Mouse (Mus musculus): ENCODE data around the gene Toporsl. TPM values are rescaled to one million over a fixed set of nuclear protein-coding genes. Genes with fewer than 3 reads are reported as not detected.

The Toporsl gene
- not detected in 2 replicates for polyA plus RNA-seq (2015; fragmentation: Nextera tagmentation; extraction: Ambion mirVana)

DNA sequence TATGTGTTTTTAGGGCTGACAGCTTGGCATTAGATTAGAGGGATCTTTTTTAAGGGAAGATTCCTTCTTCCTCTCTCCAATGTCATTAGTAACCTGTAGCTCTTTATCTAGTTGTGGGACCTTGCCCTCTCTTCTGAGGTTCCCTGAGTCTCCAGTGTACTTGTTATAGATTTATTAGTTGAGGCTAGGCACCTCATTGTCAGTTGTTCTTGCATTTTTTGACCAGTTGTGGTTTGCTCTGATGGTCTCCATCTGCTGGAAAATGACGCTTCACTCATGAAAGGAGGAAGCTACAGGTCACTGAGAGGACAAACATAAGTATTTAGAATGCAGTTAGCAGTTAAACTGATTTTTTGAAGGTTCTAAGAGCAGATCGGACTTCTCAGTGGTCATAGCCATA lies at the start of gene Toporsl:
Toporsl (plus strand) TSS at position 348 of the 400 bp plus-strand sequence.
- H3K27ac ChIP-seq (ENCODE audit: low read length), result no peak within 1 kb of the TSS
- no peaks in the 10 kb centered on the region for H3K9me3 ChIP-seq (ENCODE audit: low read length)
- H3K9ac ChIP-seq (replicated peaks; ENCODE audit: low read depth), result no peak within 1 kb of the TSS
- no peaks in the 10 kb centered on the region for H3K4me1 ChIP-seq (ENCODE audit: insufficient read depth, low read depth, low read length)
- no peak for TF ChIP-seq CTCF (IDR thresholded peaks at IDR 0.05)
- no peak for TF ChIP-seq EP300 (IDR thresholded peaks at IDR 0.05)
- DNase-seq (ENCODE audit: low spot score), result peak; percentile 10
- H3K4me2 ChIP-seq (replicated peaks; ENCODE audit: low read depth, low read length), result no peak within 1 kb of the TSS
- no peak within 1 kb of the TSS for H3K4me3 ChIP-seq (ENCODE audit: low read depth, low read length)
- ATAC-seq, result no peak
- WGBS, result 43% methylated on average over 2 of the region's 2 CpGs
- H3K36me3 ChIP-seq (ENCODE audit: insufficient read depth, low read length), result no peaks in the 10 kb centered on the region
- H3K27me3 ChIP-seq (replicated peaks; ENCODE audit: insufficient read depth, low read length), result no peaks in the 10 kb centered on the region

GRCm38 (mm10) chr4:52557672-52558071 lies 38.4 kb upstream of the Toporsl start:
- Histone ChIP-seq H3K4me1 (ENCODE audit: insufficient read depth, low read depth, low read length) (no peaks in the 10 kb centered on the region), H3K27me3 (replicated peaks; ENCODE audit: insufficient read depth, low read length) (no peaks in the 10 kb centered on the region), H3K9ac (replicated peaks; ENCODE audit: low read depth) (no peak overlapping the region), H3K36me3 (ENCODE audit: insufficient read depth, low read length) (no peaks in the 10 kb centered on the region), H3K4me3 (ENCODE audit: low read depth, low read length) (no peak overlapping the region), H3K4me2 (replicated peaks; ENCODE audit: low read depth, low read length) (no peak overlapping the region), H3K9me3 (ENCODE audit: low read length) (no peaks in the 10 kb centered on the region), H3K27ac (ENCODE audit: low read length) (no peak overlapping the region)
- ATAC-seq (no peak), DNase-seq (ENCODE audit: low spot score) (no peak)
- TF ChIP-seq CTCF (IDR thresholded peaks at IDR 0.05) (no peak), EP300 (IDR thresholded peaks at IDR 0.05) (no peak)
- whole genome bisulfite sequencing, result 81% methylated on average over 1 of the region's 1 CpGs

DNA sequence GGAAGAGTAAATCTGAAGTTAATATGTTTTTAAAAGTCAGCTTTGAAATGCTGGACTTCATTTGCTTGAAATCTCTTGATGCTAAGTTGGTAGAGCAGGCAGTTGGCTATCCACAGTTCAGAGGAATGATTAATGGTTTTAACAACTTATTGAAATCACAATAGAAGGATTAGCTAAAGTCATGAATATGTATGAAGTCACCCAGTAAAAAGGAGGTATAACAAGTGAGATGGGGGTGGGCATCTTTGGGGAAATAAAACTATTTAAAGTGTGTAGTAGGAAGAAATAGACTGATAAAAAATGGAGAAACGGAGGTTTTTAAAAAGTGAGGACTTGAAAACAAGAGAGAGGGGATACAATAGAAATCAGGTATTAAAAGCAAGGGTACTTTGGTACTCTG lies 38.0 kb upstream of the Toporsl start:
- DNase-seq (ENCODE audit: low spot score), result no peak
- no peaks in the 10 kb centered on the region for H3K36me3 ChIP-seq (ENCODE audit: insufficient read depth, low read length)
- H3K9ac ChIP-seq (replicated peaks; ENCODE audit: low read depth), result no peak overlapping the region
- H3K27me3 ChIP-seq (replicated peaks; ENCODE audit: insufficient read depth, low read length), result no peaks in the 10 kb centered on the region
- H3K4me3 ChIP-seq (ENCODE audit: low read depth, low read length), result no peak overlapping the region
- no peaks in the 10 kb centered on the region for H3K4me1 ChIP-seq (ENCODE audit: insufficient read depth, low read depth, low read length)
- no peak for TF ChIP-seq EP300 (IDR thresholded peaks at IDR 0.05)
- no peak for TF ChIP-seq CTCF (IDR thresholded peaks at IDR 0.05)
- no peak overlapping the region for H3K27ac ChIP-seq (ENCODE audit: low read length)
- H3K4me2 ChIP-seq (replicated peaks; ENCODE audit: low read depth, low read length), result no peak overlapping the region
- ATAC-seq, result no peak
- 60% methylated on average over 1 of the region's 1 CpGs for WGBS
- H3K9me3 ChIP-seq (ENCODE audit: low read length), result no peaks in the 10 kb centered on the region

- DNase-seq (ENCODE audit: low spot score) (no peak), ATAC-seq (no peak)
- Histone ChIP-seq H3K4me2 (replicated peaks; ENCODE audit: low read depth, low read length) (no peak overlapping the region), H3K4me1 (ENCODE audit: insufficient read depth, low read depth, low read length) (no peaks in the 10 kb centered on the region), H3K9ac (replicated peaks; ENCODE audit: low read depth) (no peak overlapping the region), H3K36me3 (ENCODE audit: insufficient read depth, low read length) (no peaks in the 10 kb centered on the region), H3K27ac (ENCODE audit: low read length) (no peak overlapping the region), H3K9me3 (ENCODE audit: low read length) (no peaks in the 10 kb centered on the region), H3K4me3 (ENCODE audit: low read depth, low read length) (no peak overlapping the region), H3K27me3 (replicated peaks; ENCODE audit: insufficient read depth, low read length) (no peaks in the 10 kb centered on the region)
- WGBS, result 85% methylated on average over 1 of the region's 1 CpGs
- no peak for TF ChIP-seq CTCF (IDR thresholded peaks at IDR 0.05)
- no peak for TF ChIP-seq EP300 (IDR thresholded peaks at IDR 0.05)
Observed at GRCm38 (mm10) chr4:52563859-52564258, 32.2 kb upstream of the Toporsl start.

DNA sequence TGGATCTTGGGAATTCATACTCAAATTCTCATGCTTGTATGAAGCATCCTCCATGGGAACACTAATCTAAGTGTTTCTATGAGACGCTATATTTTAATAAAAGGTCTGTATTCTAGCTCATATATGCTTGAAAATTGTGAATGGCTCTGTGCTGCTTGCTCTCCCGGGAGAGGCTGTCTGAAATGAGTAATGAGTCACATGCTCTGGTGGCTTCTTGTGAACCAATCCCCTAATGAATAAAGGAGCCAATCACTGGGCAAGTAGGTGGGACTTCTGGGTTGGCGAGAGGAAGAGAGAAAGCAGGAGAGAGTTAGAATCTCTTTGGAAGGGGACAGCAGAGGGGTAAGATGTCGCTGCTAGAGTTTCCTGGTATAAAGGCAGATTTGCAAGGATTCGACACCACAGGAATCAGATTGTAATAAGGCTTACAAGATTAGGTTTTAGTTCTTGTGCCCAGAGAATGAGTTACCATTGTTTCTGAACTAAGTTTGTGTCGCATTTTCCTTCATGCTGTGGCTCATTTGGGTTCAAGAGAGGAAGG lies 9.8 kb upstream of the Toporsl start:
- H3K9me3 ChIP-seq (ENCODE audit: low read length), result no peaks in the 10 kb centered on the region
- WGBS, result 67% methylated on average over 6 of the region's 6 CpGs

DNA sequence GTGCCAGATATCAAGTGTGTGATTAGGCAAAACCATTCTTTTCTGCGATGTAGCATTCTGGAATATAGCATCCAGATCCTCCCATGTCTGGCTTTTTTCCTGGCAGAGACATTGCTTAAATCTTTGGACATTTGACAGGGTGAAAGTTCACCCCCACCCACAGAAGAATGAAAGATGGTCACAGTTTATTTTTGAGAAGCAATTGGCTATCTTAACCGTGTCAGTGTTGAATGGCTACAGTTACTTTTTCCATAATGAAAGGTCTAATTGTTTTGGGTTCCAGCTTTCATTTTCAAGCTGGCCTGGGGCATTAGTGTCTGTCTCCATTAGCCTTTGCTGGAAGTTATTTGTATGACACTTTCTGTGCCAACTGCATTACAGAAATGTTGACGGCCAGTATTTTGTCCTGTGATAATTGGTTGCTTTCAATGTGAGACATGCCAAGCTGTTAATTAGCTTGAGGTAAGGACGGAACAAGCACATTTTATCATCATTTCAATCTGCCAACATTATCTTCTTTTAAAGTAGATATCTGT lies 2.2 kb upstream of the Toporsl start:
- no peaks in the 10 kb centered on the region for H3K27me3 ChIP-seq (replicated peaks; ENCODE audit: insufficient read depth, low read length)
- no peak overlapping the region for H3K4me2 ChIP-seq (replicated peaks; ENCODE audit: low read depth, low read length)
- ATAC-seq (no peak), DNase-seq (ENCODE audit: low spot score) (no peak)
- no peak overlapping the region for H3K9ac ChIP-seq (replicated peaks; ENCODE audit: low read depth)
- H3K4me3 ChIP-seq (ENCODE audit: low read depth, low read length), result no peak overlapping the region
- no peaks in the 10 kb centered on the region for H3K4me1 ChIP-seq (ENCODE audit: insufficient read depth, low read depth, low read length)
- no peak for TF ChIP-seq CTCF (IDR thresholded peaks at IDR 0.05)
- no peak for TF ChIP-seq EP300 (IDR thresholded peaks at IDR 0.05)
- H3K27ac ChIP-seq (ENCODE audit: low read length), result no peak overlapping the region
- no peaks in the 10 kb centered on the region for H3K9me3 ChIP-seq (ENCODE audit: low read length)
- no peaks in the 10 kb centered on the region for H3K36me3 ChIP-seq (ENCODE audit: insufficient read depth, low read length)
- 56% methylated on average over 4 of the region's 4 CpGs for WGBS

More for the DNA sequence above, 9.8 kb upstream of the Toporsl start:
- H3K9ac ChIP-seq (replicated peaks; ENCODE audit: low read depth), result no peak overlapping the region
- no peak for DNase-seq (ENCODE audit: low spot score)
- TF ChIP-seq CTCF (IDR thresholded peaks at IDR 0.05) (no peak), EP300 (IDR thresholded peaks at IDR 0.05) (no peak)
- H3K36me3 ChIP-seq (ENCODE audit: insufficient read depth, low read length), result no peaks in the 10 kb centered on the region
- no peaks in the 10 kb centered on the region for H3K4me1 ChIP-seq (ENCODE audit: insufficient read depth, low read depth, low read length)
- no peak overlapping the region for H3K4me3 ChIP-seq (ENCODE audit: low read depth, low read length)
- ATAC-seq, result no peak
- no peak overlapping the region for H3K27ac ChIP-seq (ENCODE audit: low read length)
- H3K4me2 ChIP-seq (replicated peaks; ENCODE audit: low read depth, low read length), result no peak overlapping the region
- H3K27me3 ChIP-seq (replicated peaks; ENCODE audit: insufficient read depth, low read length), result no peaks in the 10 kb centered on the region

Measured in lung, postnatal 0 days (tissue).